ENCODE assay signal across 22 mouse cellular contexts in genomic region chr10:61765558-61765957, GRCm38 (mm10). TPM values are rescaled to one million over a fixed set of nuclear protein-coding genes. Genes with fewer than 3 reads are reported as not detected.
DNase-seq lines count a peak whose midpoint lies in the region; ATAC-seq lines count a peak whose summit lies in the region.
"Had no signal": no experiment of that assay in that cellular context is flagged by ENCODE, and none has a peak within 500 bp of the region (broad histone marks: within the 10 kb centered on the region; RNA-seq: fewer than 3 reads in every experiment).

No protein-coding gene starts in this region.

- no peak for ATAC-seq in heart, embryonic 12.5 days (ENCODE audit: insufficient number of reproducible peaks, low FRiP score)
- no peak for ATAC-seq in intestine, embryonic 16.5 days
- ATAC-seq: liver, embryonic 12.5 days; Patski had no signal

- H3K36me3 ChIP-seq in heart, embryonic 12.5 days, result no peaks in the 10 kb centered on the region
- no peaks in the 10 kb centered on the region for H3K36me3 ChIP-seq in intestine, embryonic 16.5 days (ENCODE audit: control insufficient read depth, insufficient read depth, low read length)
- H3K36me3 ChIP-seq: heart, embryonic 15.5 days; liver, embryonic 12.5 days had no signal

- no peaks in the 10 kb centered on the region for H3K9me3 ChIP-seq in heart, embryonic 12.5 days (replicated peaks)
- H3K9me3 ChIP-seq in intestine, embryonic 16.5 days (ENCODE audit: control insufficient read depth, low read length), result no peaks in the 10 kb centered on the region
- H3K9me3 ChIP-seq: embryonic facial prominence, embryonic 12.5 days; heart, embryonic 15.5 days; liver, embryonic 12.5 days had no signal

- no peak overlapping the region for H3K4me2 ChIP-seq in heart, embryonic 12.5 days
- H3K4me2 ChIP-seq in intestine, embryonic 16.5 days (ENCODE audit: low read depth, low read length), result no peak overlapping the region
- H3K4me2 ChIP-seq: embryonic facial prominence, embryonic 12.5 days; liver, embryonic 12.5 days; lung, embryonic 14.5 days had no signal

- 0 out of 2 replicates have a peak overlapping the region, but pooled peaks have one; percentile 9 for H3K9ac ChIP-seq in heart, embryonic 12.5 days
- no peak overlapping the region for H3K9ac ChIP-seq in intestine, embryonic 16.5 days (ENCODE audit: low read depth, low read length)
- H3K9ac ChIP-seq: embryonic facial prominence, embryonic 12.5 days; liver, embryonic 12.5 days; lung, embryonic 14.5 days had no signal

- no peak overlapping the region for H3K27ac ChIP-seq in heart, embryonic 12.5 days (ENCODE audit: poor library complexity, severe bottlenecking)
- H3K27ac ChIP-seq in intestine, embryonic 16.5 days (ENCODE audit: low read length), result no peak overlapping the region
- H3K27ac ChIP-seq: embryonic facial prominence, embryonic 12.5 days; gastrocnemius, adult 2 months; kidney, postnatal 0 days; left cerebral cortex, adult 2 months; liver, embryonic 12.5 days had no signal

- no peak for DNase-seq in heart, adult 8-10 months (ENCODE audit: low spot score)
- peak; percentile 29 for DNase-seq in R1 (ENCODE audit: low read depth, low spot score)
- peak; percentile 73 for DNase-seq in embryo, embryonic 11 days
- peak; percentile 36 for DNase-seq in mesoderm, embryonic 11.5 days (ENCODE audit: low read depth, low spot score)
- DNase-seq in thymus, postnatal 10 days (ENCODE audit: low spot score in 2 of 2), result no peak
- DNase-seq: cerebellum, adult 9-11 months; gastrocnemius, adult 2 months; heart, adult 11 months; kidney, adult 11 months; lung, embryonic 14.5 days; lung, postnatal 4 days; spleen, adult 18-20 months; thymus, adult 18-20 months had no signal

- peaks cover 15% of the 10 kb centered on the region for H3K4me1 ChIP-seq in heart, embryonic 12.5 days (replicated peaks)
- peaks cover 6% of the 10 kb centered on the region for H3K4me1 ChIP-seq in intestine, embryonic 16.5 days (ENCODE audit: control insufficient read depth, insufficient read depth, low read length)
- H3K4me1 ChIP-seq: liver, embryonic 12.5 days had no signal

- no peaks in the 10 kb centered on the region for H3K27me3 ChIP-seq in heart, embryonic 12.5 days (replicated peaks)
- no peaks in the 10 kb centered on the region for H3K27me3 ChIP-seq in intestine, embryonic 16.5 days (replicated peaks; ENCODE audit: control insufficient read depth, insufficient read depth, low read length)
- H3K27me3 ChIP-seq: embryonic facial prominence, embryonic 12.5 days; heart, embryonic 15.5 days; liver, embryonic 12.5 days; Patski had no signal

- H3K4me3 ChIP-seq in heart, embryonic 12.5 days, result no peak overlapping the region
- no peak overlapping the region for H3K4me3 ChIP-seq in intestine, embryonic 16.5 days (ENCODE audit: low read length)
- H3K4me3 ChIP-seq: embryonic facial prominence, embryonic 12.5 days; gastrocnemius, adult 2 months; heart, embryonic 15.5 days; left cerebral cortex, adult 2 months; liver, embryonic 12.5 days had no signal

- WGBS in heart, embryonic 12.5 days, result 69% methylated on average over 5 of the region's 5 CpGs
- WGBS in intestine, embryonic 16.5 days, result 72% methylated on average over 5 of the region's 5 CpGs

RNA-seq across cellular contexts. Expression of gene H2afy2, which starts 18.4 kb away (rescaled TPM):
- polyA plus RNA-seq in heart, embryonic 12.5 days (2016; fragmentation: Nextera tagmentation; extraction: Ambion mirVana), result 72.7 and 76.0 TPM in 2 replicates
- total RNA-seq in heart, adult 8-10 months (2022), result 1 to 10 TPM; 3.7 to 5.2 (median 4.6) TPM
- polyA plus RNA-seq in intestine, embryonic 16.5 days (2015; fragmentation: Nextera tagmentation; extraction: Ambion mirVana), result 66.9 and 76.8 TPM in 2 replicates
- total RNA-seq: monocyte, adult 5-6 weeks had no signal

RNA-seq across cellular contexts. Expression of gene Aifm2, which starts 50.5 kb away (rescaled TPM):
- 20.8 and 22.7 TPM in 2 replicates for polyA plus RNA-seq in heart, embryonic 12.5 days (2016; fragmentation: Nextera tagmentation; extraction: Ambion mirVana)
- total RNA-seq in heart, adult 8-10 months (2022), result 10 to 100 TPM; 21.1 to 29.9 (median 25.6) TPM
- 21.1 and 22.5 TPM in 2 replicates for polyA plus RNA-seq in intestine, embryonic 16.5 days (2015; fragmentation: Nextera tagmentation; extraction: Ambion mirVana)

Comparison
In these comparisons a context has a peak if more than half of its experiments do, and no peak if none do; other contexts are left out.
1. DNase-seq: peak in R1 (single experiment), embryo, embryonic 11 days (single experiment) and mesoderm, embryonic 11.5 days (single experiment); none in heart, adult 8-10 months (single experiment) and thymus, postnatal 10 days (0 of 2).